Mouse (Mus musculus): ENCODE measurements around the gene Olfr130.

Gene Olfr130

DNA sequence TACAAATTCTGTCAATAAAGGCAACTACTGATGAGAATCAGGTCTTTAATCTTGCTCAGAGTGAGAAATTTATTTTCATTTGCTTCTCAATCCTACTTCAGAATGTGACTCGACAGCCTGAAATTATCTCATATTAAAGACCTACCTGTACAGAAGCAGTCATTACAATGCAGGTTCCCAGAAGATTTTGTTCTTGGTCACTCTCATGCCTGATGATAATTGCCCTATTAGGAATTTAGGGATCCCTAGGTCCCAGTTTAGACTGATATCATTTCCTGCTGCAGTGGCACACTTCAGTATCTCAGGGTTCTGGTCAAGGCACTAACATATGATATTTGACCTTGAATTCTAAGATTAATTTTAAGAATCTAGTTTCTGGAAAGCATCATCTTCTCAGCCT lies at the start of gene Olfr130:
Gene Olfr130, plus strand, starts transcription at position 301 of the 400 bp plus-strand sequence.
- DNase-seq (ENCODE audit: low read depth), result no peak

DNA sequence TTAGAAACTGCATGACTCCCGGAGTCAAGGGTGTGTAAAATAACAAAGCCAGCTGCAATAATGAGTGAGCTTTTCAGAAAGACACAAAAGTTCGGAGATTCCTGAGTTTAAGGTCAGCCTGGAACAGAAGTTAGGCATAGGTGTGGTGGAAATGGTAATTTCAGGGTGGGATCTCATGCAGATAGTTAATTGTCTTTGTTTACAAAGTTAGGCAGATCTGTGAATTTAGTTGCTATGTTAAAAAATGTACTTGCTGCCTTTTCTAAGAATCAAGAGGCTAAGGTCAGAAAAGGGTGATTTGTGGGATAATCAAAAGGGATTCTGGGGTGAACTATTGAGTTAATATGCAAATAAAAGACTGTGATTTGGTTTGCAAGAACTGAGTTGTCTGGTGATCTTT lies 47.4 kb upstream of the Olfr130 start:
- no peak for DNase-seq (ENCODE audit: low read depth)

DNA sequence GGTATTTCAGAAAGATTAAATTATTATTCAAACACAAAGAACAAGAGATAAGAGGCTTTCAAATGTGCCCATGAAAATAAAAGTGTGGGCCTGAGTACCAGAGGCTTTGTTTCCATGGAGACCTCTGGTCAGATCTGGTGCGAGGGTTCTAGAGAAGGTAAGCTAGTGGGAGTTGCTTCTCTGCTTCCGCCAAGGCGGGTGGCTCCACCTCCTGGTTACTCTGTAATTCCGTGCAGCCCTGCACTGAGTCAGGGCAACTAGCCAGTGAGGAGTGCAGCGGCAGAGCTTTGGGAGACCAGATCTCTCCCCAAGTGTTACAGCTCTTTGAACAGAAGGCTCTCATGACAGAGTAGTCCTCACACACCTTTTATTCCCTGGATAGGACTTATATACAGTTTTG lies 37.4 kb upstream of the Olfr130 start:
- DNase-seq (ENCODE audit: low read depth), result no peak

DNA sequence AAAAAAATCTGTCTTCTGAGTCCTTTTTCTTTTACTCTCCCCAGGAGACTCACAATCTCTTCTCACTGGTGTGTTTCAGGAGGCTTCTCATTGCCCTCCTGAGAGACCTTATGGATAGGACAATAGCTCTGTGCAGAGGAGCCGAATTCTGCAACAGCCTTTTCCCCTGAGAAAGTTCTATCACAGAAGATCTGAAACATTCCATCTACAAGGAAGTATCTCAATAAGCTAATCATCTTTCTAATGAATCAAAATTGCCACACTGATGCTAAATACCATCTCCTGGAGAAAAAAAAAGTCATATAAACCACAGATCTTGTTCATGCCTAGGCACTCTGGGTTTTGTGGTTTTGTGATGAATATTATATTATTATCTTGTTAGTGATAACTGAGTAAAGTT lies 3.7 kb upstream of the Olfr130 start, which contains the start of gene Olfr129:
Gene Olfr129, minus strand, starts transcription at position 101 of the 400 bp plus-strand sequence.
- no peak for DNase-seq (ENCODE audit: low read depth)

DNA sequence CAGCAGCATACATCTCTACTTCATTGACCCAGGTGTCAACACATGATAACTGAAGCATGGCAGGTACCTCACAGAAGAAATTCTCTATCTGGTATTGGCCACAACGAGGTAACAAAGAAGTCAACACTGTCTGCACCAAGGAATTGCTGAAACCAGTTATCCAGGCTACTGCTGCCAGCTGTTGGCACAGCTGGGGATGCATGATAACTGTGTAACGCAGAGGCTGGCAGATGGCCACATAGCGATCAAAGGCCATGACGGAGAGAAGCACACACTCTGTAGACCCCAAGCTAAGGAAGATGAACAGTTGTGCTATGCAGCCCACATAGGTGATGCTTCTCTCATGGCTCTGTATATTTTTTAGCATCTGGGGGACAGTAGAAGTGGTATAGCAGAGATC lies 18.6 kb downstream of the Olfr130 start:
- no peak for DNase-seq (ENCODE audit: low read depth)

DNA sequence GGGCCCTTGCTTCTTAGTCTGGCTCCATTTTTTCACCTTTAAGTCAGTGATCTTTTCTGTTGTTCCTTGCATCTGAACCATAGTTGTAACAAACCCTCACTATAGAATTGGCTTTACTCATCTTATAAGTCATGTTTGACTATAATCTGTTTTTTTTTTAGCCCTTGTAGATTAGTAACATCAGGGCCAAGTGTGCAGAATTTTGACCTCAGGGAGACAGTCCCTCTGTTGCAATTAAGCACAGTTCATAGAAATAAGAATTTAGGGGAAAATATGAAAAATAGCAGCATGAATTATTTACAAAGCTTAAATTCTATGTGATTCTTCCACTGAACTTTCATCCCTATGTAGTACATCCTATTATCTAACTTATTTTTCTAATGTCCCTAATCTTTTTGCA lies 24.9 kb downstream of the Olfr130 start, which contains the start of gene Olfr131:
Gene Olfr131, minus strand, starts transcription at position 101 of the 400 bp plus-strand sequence.
- DNase-seq (ENCODE audit: low read depth), result no peak
